Mouse (Mus musculus): ENCODE measurements around the gene Gda.

Gene Gda

DNA sequence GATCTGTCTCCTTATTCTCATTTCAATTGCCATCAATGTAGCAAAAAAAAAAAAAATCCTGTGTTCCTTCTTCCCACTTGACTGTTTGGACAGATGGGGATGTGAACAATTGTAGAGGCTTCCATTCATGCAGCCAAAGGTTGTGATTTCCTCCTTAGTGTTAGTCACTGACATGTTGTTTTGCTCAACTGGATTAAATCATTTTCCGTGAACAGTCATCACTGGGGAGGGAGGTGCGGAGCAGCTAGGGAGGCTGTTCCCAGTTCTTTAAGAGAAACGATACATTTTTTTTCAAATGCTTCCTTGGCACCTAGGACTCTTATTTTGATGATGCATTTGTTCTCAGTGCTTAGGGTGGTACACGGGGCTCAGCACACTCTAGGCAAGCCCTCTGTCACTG, 15.8 kb downstream of the Gda start:
- peak; percentile 30 for DNase-seq (ENCODE audit: low spot score)

DNA sequence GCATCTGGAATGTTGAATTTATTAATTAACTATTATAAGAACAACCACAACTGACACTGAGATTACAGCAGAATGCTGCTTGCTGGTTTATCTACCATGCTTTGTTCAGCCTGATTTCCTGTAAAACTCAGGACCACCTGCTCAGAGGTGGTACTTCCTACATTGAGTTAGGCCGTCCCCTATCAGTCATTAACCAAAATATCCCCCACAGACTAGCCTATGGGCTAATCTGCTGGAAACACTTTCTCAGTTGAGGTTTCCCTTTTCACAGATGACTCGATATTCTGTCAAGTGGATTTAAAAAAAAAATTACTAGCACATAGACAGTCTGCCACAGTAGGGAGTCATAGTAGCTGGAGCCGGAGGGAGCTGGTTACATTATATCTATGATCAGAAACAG, 31.5 kb downstream of the Gda start:
- no peak for DNase-seq (ENCODE audit: low spot score)

DNA sequence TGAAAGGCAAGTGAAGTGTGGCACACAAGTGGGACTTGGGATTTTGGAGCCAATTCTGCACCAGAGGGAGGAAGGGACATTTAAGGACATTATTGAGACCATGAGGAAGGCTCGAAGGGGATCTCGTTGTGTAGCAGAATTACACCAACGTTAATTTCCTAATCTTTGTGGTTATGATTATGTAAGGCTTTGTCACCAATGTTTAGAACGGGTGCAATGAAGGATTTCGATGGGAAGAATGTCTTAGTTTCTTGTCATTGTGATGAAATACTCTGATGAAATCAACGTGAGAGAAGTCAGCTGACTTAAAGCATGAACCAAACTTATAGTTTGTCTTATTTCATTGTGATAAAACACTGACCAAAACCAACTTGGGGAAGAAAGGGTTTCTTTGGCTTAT, 32.4 kb downstream of the Gda start:
- DNase-seq (ENCODE audit: low spot score): no peak

DNA sequence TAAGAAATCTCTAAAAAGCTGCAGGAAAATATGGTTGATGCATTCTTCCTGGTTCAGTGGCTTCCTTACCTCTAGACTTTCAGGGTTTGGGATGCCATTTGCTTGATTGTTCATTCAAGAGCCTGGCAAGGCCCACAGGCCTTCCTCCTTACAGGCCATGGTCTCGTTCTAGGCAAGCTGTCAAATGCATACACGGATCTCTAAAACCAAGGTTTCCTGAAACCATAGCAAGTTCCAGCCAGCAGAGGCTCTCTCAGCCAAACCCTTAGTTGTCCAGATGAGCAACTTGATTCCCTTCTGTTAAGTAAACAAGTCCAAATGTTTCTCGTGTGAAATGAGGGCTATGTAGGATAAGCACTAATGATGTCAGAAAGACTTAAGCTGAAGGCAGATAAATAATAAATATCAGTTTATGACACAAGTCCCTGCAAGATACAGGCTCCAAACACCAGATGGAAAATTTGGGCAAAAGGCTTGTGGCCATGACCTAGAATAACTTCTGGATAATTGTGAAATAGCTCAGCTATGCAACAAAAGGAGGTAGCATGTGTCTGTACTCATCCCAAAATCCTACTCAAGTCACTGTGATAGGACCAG, 34.0 kb downstream of the Gda start:
- no peak for DNase-seq (ENCODE audit: low spot score)

DNA sequence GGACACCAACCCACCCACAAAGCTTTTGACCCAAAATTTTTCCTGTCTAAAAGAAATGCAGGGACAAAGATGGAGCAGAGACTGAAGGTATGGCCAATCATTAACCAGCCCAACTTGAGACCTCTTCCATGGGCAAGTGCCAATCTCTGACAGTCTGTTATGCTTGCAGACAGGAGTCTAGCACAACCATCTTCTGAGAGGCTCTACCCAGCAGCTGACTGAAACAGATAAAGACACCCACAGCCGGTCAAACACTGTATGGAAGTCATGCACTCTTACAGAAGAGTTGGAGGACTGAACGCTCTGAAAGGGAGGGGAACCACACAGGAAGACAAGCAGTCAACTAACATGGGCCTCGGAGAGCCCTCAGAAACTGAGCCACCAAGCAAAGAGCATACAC, 36.7 kb downstream of the Gda start:
- DNase-seq (ENCODE audit: low spot score): no peak

DNA sequence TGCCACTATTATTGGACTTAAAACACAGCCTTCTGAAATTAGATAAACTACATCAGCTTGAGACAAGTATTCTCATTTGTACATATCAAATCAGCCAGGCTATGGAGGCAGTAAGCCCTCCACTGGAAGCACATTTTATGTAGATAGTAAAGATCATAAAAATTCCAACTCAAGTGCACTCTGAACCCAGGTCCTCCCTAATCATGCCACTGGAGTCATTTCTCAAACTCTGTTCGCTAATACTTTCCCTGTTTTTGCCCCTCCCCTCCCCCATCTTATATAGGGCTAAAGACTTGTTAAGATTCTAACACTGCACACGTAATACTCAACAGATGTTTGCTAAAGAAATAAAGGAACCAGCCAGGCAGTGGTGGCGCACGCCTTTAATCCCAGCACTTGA, 39.9 kb downstream of the Gda start:
- no peak for DNase-seq (ENCODE audit: low spot score)

DNA sequence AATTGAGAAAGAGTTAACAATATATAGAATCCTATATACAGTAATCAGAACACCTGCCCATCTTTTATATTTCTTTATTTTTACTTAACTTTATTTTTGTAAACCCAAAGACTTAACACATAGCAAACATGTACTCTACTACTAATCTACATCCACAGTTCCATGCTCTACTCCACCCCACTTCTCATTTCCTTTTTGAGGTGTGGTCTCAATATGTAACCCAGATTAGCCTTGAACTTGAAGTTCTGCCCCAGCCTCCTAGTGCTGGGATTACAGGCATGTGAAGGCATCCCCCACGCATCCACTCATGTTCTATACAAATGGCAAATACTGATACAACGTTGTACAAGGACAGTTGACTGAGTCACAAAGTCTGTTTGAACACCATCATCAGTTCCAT, 40.4 kb downstream of the Gda start:
- DNase-seq (ENCODE audit: low spot score): no peak

- no peak for DNase-seq (ENCODE audit: low spot score)
These were observed 41.0 kb downstream of the Gda start for GRCm38 (mm10) chr19:21432286-21432685.

DNA sequence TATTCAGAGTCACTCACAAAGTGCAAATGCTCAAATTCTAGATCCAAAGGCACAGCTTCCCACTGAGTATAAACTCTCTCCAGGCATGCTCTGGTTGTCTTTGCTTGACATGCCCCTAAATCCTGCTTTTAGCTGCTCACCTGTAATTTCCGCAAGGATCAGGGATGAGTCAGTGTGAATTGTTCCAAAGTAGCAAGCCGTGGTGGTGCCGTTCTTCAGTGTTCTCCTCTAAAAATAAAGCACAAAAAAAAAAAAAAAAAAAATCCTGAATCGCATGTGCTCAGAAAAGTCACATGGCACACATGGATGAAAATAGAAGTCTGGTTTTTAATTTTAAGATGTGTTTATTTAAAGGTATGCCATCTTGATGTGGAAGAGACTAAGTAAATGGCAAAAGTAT, 47.9 kb downstream of the Gda start:
- DNase-seq (ENCODE audit: low spot score): no peak

- no peak for DNase-seq (ENCODE audit: low spot score)
These were observed 49.5 kb downstream of the Gda start for GRCm38 (mm10) chr19:21423731-21424130.

- DNase-seq (ENCODE audit: low spot score): no peak
These were observed 54.8 kb downstream of the Gda start for GRCm38 (mm10) chr19:21418418-21418817.

DNA sequence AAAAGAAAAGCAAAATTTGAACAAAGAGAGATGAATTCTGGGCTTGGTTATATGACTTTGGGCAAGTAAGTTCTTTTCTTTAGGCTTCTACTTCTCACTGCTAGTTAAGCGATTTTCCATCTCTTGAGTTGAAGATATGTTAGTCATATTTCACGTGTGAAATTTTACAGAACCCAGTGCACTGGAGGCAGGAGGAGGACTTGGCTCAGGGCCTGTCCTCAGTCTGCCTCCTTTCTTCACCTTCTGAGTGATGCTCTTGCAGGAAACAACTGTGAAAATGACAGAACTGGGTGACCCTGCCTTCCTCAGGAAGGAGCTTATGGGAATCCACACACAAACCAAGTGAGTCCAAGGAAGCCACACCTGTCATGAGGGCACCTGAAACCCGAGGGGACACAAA, 57.9 kb downstream of the Gda start:
- DNase-seq (ENCODE audit: low spot score): no peak

GRCm38 (mm10) chr19:21409178-21409577, 64.1 kb downstream of the Gda start:
- DNase-seq (ENCODE audit: low spot score): no peak

DNA sequence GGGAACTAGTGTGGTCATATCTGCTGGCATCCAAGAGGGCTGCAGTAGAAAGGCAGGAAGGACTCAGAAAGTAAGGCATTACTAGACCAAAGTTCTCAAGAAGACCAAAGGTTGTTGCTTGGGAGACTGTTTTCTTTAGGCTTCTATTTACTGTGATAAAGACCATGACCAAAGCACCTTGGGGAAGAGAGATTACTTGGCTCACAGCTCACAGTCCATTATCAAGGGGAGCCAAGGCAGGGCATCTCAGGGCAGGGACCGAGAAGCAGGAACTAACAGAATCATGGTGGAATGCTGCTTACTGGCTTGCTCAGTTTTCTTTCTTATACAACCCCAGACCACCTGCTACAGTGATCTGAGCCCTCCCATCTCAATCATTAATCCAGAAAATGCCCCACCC, 65.9 kb downstream of the Gda start:
- DNase-seq (ENCODE audit: low spot score): no peak

GRCm38 (mm10) chr19:21397994-21398393, 75.3 kb downstream of the Gda start:
- DNase-seq (ENCODE audit: low spot score): no peak

GRCm38 (mm10) chr19:21396364-21396763, 76.9 kb downstream of the Gda start:
- DNase-seq (ENCODE audit: low spot score): no peak

- no peak for DNase-seq (ENCODE audit: low spot score)
These were observed 82.3 kb downstream of the Gda start for GRCm38 (mm10) chr19:21390904-21391303.

DNA sequence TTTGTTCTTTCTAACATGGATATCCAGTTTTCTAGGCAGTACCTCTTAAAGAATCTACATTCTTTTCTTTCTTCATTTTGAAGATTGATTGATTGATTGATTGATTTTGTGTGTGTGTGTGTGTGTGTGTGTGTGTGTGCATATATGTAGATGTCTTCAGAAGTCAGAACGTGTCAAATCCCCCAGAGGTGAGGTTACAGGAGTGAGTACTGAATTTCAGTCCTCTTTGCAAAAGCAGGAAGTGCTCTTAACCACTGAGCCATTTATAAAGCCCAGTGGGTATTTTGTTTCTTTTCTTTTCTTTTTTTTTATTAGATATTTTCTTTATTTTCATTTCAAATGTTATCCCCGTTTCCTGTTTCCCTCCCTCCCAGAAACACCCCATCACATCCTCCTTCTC, 86.4 kb downstream of the Gda start:
- no peak for DNase-seq (ENCODE audit: low spot score)

DNA sequence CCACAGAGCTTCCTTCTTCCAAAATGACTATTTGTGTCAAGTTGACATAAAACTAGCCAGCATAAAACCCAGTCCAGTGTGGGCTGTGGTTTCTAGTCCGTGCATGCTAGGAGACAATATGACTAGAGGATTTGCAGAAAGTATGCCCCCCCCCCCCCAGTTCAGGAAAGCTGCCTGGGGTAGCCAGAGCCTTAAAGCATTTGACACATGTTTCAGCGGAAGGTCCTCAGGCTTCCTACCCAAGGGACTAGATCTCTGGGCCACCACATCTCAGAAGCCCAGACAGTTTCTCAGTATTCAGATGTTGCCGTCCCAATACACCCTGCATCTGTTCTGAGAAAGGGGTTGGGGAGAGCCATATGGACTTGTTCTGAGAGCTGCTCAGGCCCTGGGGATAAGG, 89.0 kb downstream of the Gda start:
- no peak for DNase-seq (ENCODE audit: low spot score)

DNA sequence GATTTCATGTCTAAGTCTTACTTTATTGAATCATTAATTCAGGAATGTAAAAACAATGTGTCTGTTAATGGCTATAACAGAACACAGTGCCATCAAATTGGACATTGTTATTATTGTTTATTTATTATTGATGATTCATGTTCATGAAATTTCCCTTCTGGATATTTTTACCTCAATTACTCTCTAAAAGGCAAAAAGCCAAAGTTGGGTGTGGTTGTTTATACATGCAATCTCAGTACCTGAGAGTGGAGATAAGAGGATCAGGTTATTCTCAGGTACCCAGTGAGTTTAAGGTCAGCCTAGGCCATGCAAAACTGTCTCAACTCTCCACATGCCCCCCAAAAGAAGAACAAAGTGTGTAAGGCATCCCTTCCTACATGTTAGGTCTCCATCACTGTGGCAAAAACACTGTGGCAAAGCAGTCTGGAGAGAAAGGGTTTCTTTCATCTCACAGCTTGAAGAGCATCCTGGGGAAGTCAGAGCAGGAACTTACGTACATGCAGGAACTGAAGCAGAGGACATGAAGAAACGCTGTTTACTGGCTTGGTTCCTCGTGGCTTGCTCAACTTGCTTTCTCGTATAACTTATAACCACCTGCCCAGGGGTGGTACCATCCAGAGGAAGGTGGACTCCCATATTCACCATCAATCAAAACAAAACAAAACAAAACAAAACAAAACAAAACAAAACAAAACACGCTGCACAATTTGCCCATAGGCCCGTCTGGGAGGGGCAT, 89.6 kb downstream of the Gda start:
- no peak for DNase-seq (ENCODE audit: low spot score)

DNA sequence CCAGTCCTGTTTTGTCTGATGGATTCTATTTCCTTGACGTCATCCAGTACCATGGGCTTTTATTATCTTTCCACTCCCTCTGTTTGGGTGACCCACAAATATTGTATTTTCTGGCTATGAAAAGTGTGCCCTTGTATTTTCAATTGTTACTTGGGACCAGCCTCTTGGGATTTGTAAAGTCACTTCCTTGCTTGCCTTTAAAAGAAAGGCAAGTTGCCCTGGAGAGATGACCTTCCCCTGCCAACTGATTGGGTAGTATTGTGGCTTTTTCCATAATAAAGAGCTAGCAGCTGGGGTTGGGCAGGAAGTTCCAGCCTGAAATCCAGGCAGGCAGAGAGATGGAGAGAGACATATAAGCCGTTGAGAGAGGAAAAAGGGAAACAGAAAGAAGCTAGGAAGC, 91.5 kb downstream of the Gda start:
- DNase-seq (ENCODE audit: low spot score): no peak

GRCm38 (mm10) chr19:21379195-21379594, 94.0 kb downstream of the Gda start:
- no peak for DNase-seq (ENCODE audit: low spot score)

GRCm38 (mm10) chr19:21376445-21377218, 96.6 kb downstream of the Gda start:
- DNase-seq (ENCODE audit: low spot score): no peak

All from layer of hippocampus, adult 11-12 months (tissue).